Mouse (Mus musculus): Measurements from ENCODE around the gene Echdc2. TPM values are rescaled to one million over a fixed set of nuclear protein-coding genes. Genes with fewer than 3 reads are reported as not detected.

Echdc2 gene
- polyA plus RNA-seq, 1 experiment: 47.6 TPM

DNA sequence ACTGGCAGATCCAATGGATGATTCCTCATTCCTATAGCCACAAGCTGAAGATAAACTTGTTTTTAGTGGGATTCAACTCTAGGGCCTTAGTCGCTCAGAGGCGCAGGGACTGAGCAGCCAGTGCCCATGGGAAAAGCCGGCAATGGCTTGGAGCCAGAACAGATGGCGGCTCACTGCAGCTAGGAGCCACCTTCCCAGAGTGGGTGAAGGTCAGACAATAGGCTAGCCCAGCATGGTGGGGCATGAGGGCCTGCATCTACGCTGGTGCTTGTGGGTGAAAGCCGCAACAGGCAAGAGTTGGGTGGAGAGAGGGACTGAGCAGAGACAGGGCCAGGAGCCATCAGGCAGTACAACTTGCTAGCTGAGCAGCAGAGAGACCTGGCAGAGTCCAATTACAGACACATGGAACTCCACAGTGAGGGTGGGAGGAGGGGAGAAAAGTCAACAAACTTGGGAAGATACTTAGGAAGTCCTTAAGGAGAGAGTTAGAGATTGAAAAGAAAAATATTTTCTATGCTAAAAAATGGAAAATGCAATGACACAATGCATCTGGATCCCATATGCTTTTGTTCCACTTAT, 31.1 kb downstream of the Echdc2 start:
- DNase-seq (ENCODE audit: extremely low spot score in 1 of 2, low spot score in 1 of 2): no peak

DNA sequence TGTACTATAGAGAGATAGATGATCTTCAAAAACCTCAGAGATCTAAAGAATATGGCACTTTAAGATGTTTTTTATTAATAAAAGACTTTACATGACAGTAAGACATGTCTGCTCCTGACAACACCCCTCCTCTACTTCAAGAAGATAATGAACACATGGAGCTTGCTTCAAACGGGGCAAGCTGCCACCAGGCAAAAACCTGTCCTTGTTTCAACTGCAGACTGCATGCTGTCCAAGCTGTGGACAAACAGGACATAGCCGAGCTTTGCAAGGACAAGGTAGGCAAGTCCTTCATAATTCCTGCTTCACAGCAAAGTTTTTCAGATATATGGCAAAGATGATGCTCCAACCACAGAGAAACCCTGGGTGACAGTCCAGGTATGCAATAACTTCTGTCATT, 34.0 kb downstream of the Echdc2 start:
- DNase-seq (ENCODE audit: extremely low spot score in 1 of 2, low spot score in 1 of 2): no peak

DNA sequence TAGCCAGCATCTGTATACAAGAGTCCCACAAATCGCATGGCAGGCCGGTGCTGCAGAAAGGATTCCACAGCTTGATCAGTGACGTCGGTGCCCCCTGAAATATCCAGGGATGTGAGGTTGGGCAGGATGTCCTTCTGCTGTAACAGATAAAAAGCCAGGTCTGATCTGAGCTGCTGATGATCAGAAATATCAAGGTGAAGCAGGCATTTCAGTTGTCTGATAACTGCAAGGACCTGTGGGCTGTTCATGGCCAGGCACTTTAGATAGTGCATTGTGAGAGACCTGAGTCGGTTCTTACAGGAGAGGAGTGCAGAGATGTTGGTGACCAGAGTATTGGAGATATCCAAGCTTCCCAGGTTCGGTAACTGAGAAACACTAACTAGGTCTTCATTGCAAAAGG, 39.4 kb downstream of the Echdc2 start:
- DNase-seq (ENCODE audit: extremely low spot score in 1 of 2, low spot score in 1 of 2): no peak

DNA sequence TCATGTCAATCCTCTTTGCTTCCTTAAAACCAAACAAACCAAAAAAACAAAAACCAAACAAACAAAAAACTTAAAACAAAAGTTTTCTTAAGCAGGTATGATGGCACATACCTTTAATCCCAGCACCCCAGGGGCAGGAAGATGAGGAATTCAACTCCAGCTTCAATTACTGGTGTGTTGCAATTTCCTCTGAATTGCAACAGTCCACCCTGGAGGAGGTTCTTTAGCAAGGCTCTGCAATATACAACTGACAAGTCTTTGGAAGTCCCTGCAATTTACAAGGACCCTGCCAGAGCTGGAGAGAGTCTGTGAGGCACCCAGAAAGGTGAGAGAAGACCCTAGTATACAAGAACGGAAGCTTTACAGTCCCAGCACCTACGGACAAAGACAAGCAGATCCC, 47.8 kb downstream of the Echdc2 start:
- DNase-seq (ENCODE audit: extremely low spot score in 1 of 2, low spot score in 1 of 2): no peak

DNA sequence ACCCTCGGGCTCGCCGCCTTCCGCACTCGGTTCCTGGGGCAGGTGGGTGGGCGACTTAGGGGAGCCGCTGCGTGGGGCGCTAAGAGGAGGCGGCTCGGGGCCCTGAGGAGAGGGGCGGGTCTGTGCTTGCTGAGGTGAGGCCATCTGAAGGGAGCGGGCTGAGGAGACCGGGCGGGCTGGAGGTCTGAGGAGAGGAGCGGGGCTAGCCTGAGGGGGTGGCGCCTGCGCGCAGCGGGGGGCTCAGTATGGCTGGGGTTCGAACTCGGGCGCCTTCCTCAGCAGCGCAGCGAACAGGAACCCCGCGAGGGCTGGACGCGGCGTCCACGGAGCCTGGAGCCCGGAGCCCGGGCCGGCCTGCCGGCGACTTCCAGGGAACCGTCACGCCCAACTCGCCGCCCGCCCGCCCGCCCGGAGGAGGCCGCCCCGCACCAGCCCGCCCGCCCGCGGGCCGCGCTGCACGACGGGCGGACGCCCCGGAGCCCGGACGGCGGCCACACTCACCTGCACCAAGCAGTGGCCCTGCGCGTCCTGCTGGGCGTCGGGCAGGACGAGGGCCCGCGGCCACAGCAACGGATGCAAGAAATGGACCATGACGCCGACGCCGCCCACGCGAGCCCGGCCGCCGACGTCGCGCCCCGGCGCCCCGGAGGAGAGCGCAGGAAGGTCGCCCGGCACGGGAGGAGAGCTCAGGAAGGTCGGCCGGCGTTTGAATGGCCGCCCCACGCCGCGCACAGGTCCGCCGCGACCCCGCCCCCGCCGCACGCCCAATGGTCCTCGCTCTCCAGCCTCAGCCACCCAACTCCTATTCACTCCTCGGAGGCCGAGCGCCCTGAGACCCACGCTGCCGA, 52.3 kb downstream of the Echdc2 start, which contains the start of gene Zyg11a:
TSS of gene Zyg11a (minus strand) at position 717 of the 848 bp plus-strand sequence.
- no peak for DNase-seq (ENCODE audit: extremely low spot score in 1 of 2, low spot score in 1 of 2)

DNA sequence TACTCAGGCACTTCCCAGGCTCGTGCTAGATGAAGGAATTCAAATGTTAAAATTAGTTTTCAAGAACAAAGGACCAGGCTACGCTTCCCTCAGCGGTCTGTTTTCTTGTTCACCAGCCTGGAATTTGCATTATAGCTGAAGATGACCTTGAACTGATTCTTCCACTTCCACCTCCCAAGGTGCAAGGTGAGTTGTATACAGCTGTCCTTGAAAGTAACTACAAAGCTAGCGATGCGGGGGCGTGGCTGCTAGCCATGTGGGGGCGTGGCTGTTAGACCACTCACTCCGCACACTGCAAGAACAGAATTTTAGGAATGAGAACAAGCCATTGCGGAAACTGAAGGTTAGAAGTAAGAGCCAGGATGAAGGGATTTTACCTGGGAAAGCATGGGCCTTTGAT, 53.8 kb downstream of the Echdc2 start:
- DNase-seq (ENCODE audit: extremely low spot score in 1 of 2, low spot score in 1 of 2): no peak

DNA sequence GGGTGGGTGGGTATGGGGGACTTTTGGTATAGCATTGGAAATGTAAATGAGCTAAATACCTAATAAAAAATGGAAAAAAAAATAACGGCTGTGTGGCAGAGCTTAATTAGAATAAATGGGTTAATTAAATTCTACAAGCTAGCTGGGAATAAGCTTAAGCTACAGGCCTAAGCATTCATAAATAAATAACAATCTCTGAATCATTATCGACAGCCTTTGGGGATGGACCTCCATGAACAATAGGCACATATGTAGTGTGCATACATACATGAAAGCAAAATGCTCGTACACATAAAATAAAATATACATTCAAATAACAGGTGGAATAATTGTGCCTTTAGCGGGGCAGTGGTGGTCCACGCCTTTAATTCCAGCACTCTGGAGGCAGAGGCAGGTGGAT, 57.3 kb downstream of the Echdc2 start:
- no peak for DNase-seq (ENCODE audit: extremely low spot score in 1 of 2, low spot score in 1 of 2)

DNA sequence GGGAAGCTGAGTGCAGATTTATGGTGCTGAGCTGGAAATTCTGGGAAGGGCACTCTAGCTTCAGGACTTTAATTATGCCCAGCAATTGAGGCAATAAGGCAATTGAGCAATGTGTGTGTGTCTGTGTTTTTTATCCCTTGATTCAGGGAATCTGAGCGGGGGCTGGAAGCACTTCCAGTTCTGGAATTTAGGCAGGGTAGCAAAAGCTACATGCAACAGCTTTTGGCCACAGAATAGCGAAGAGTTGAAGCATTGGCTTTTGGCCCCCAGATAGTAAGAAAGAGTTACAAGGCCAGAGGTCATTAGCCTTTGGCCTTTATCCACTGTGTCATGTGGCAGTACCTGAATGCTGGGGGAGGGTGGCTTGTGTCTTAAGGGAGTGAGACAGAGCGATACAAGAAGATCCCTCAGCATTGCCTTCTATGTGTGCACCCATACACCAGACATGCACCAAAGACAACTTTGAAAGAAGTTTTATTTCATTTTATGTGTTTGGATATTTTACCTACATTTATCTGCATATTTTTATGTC, 60.2 kb downstream of the Echdc2 start:
- no peak for DNase-seq (ENCODE audit: extremely low spot score in 1 of 2, low spot score in 1 of 2)

Other genes with a start within 250 kb of the Echdc2 start
- 9.3 and 9.9 TPM in 2 replicates for gene Cpt2, start 241.8 kb upstream of the Echdc2 start, polyA plus RNA-seq (2012; rRNA removed)
- gene Slc1a7, start 197.1 kb upstream of the Echdc2 start, polyA plus RNA-seq (2012; rRNA removed): 0.10 and 0.11 TPM in 2 replicates
- 8.4 and 10.9 TPM in 2 replicates for gene Podn, start 69.0 kb upstream of the Echdc2 start, polyA plus RNA-seq (2012; rRNA removed)
- 218 and 242 TPM in 2 replicates for gene Scp2, start 20.4 kb upstream of the Echdc2 start, polyA plus RNA-seq (2012; rRNA removed)
- gene Zyg11a, start 52.6 kb downstream of the Echdc2 start, polyA plus RNA-seq (2012; rRNA removed): not detected in 2 replicates
- gene Zyg11b, start 135.7 kb downstream of the Echdc2 start, polyA plus RNA-seq (2012; rRNA removed): 43.2 and 47.5 TPM in 2 replicates
- 14.4 and 16.9 TPM in 2 replicates for gene Coa7, start 162.7 kb downstream of the Echdc2 start, polyA plus RNA-seq (2012; rRNA removed)
- 0.21 and 0.24 TPM in 2 replicates for gene Shisal2a, start 217.9 kb downstream of the Echdc2 start, polyA plus RNA-seq (2012; rRNA removed)
- gene Gpx7, start 241.5 kb downstream of the Echdc2 start, polyA plus RNA-seq (2012; rRNA removed): 8.7 and 9.5 TPM in 2 replicates

Data from frontal cortex, adult 2 months (tissue).